Mouse (Mus musculus): Measurements from ENCODE around the gene Lrmda. TPM values are rescaled to one million over a fixed set of nuclear protein-coding genes. Genes with fewer than 3 reads are reported as not detected.

Lrmda gene
- polyA plus RNA-seq, 1 experiment from 2014 or later: not detected

GRCm38 (mm10) chr14:22020885-22021284, 1.4 kb downstream of the Lrmda start:
- Histone ChIP-seq H3K4me2 (ENCODE audit: low read length) (no peak overlapping the region), H3K36me3 (ENCODE audit: control insufficient read depth, insufficient read depth, low read length) (no peaks in the 10 kb centered on the region), H3K27me3 (ENCODE audit: control insufficient read depth, insufficient read depth, low read length) (no peaks in the 10 kb centered on the region; the same call in 1 of the 2 replicates), H3K4me3 (replicated peaks; ENCODE audit: low read depth, low read length) (no peak overlapping the region), H3K27ac (replicated peaks; ENCODE audit: low read depth, low read length) (no peak overlapping the region), H3K9ac (replicated peaks; ENCODE audit: low read length) (no peak overlapping the region), H3K9me3 (ENCODE audit: control insufficient read depth, low read length) (no peaks in the 10 kb centered on the region), H3K4me1 (ENCODE audit: control insufficient read depth, insufficient read depth, low read length) (peaks cover 7% of the 10 kb centered on the region)
- ATAC-seq (ENCODE audit: low FRiP score, low TSS enrichment) (no peak), DNase-seq (peak; percentile 76)
- WGBS: 24% methylated on average over 2 of the region's 2 CpGs

- H3K27me3 ChIP-seq (ENCODE audit: control insufficient read depth, insufficient read depth, low read length): no peaks in the 10 kb centered on the region; the same call in 1 of the 2 replicates
- H3K9ac ChIP-seq (replicated peaks; ENCODE audit: low read length): no peak overlapping the region
- no peak overlapping the region for H3K4me2 ChIP-seq (ENCODE audit: low read length)
- H3K9me3 ChIP-seq (ENCODE audit: control insufficient read depth, low read length): no peaks in the 10 kb centered on the region
- no peaks in the 10 kb centered on the region for H3K36me3 ChIP-seq (ENCODE audit: control insufficient read depth, insufficient read depth, low read length)
- no peak overlapping the region for H3K27ac ChIP-seq (replicated peaks; ENCODE audit: low read depth, low read length)
- no peak overlapping the region for H3K4me3 ChIP-seq (replicated peaks; ENCODE audit: low read depth, low read length)
- peaks cover 7% of the 10 kb centered on the region for H3K4me1 ChIP-seq (ENCODE audit: control insufficient read depth, insufficient read depth, low read length)
- ATAC-seq (ENCODE audit: low FRiP score, low TSS enrichment) (no peak), DNase-seq (no peak)
- 74% methylated on average over 4 of the region's 4 CpGs for WGBS
Measured at GRCm38 (mm10) chr14:22023533-22023932, 4.0 kb downstream of the Lrmda start.

GRCm38 (mm10) chr14:22035900-22036299, 16.4 kb downstream of the Lrmda start:
- H3K9ac ChIP-seq (replicated peaks; ENCODE audit: low read length): no peak overlapping the region
- DNase-seq: peak; percentile 61
- no peaks in the 10 kb centered on the region for H3K9me3 ChIP-seq (ENCODE audit: control insufficient read depth, low read length)
- peak; percentile 31; the same call in 1 of the 2 replicates for ATAC-seq (ENCODE audit: low FRiP score, low TSS enrichment)
- H3K4me3 ChIP-seq (replicated peaks; ENCODE audit: low read depth, low read length): no peak overlapping the region
- peaks cover 6% of the 10 kb centered on the region; the same call in 1 of the 2 replicates for H3K27me3 ChIP-seq (ENCODE audit: control insufficient read depth, insufficient read depth, low read length)
- H3K4me2 ChIP-seq (ENCODE audit: low read length): peak overlapping the region; percentile 38
- 8% methylated on average over 3 of the region's 3 CpGs for WGBS
- peaks cover 26% of the 10 kb centered on the region for H3K4me1 ChIP-seq (ENCODE audit: control insufficient read depth, insufficient read depth, low read length)
- no peaks in the 10 kb centered on the region for H3K36me3 ChIP-seq (ENCODE audit: control insufficient read depth, insufficient read depth, low read length)
- H3K27ac ChIP-seq (replicated peaks; ENCODE audit: low read depth, low read length): no peak overlapping the region

- Histone ChIP-seq H3K36me3 (ENCODE audit: control insufficient read depth, insufficient read depth, low read length) (no peaks in the 10 kb centered on the region), H3K27me3 (ENCODE audit: control insufficient read depth, insufficient read depth, low read length) (peaks cover 6% of the 10 kb centered on the region; the same call in 1 of the 2 replicates), H3K4me3 (replicated peaks; ENCODE audit: low read depth, low read length) (no peak overlapping the region), H3K4me1 (ENCODE audit: control insufficient read depth, insufficient read depth, low read length) (peaks cover 26% of the 10 kb centered on the region), H3K4me2 (ENCODE audit: low read length) (peak overlapping the region; percentile 38), H3K9ac (replicated peaks; ENCODE audit: low read length) (no peak overlapping the region), H3K9me3 (ENCODE audit: control insufficient read depth, low read length) (no peaks in the 10 kb centered on the region), H3K27ac (replicated peaks; ENCODE audit: low read depth, low read length) (no peak overlapping the region)
- WGBS: 14% methylated on average over 6 of the region's 6 CpGs
- DNase-seq: no peak
- ATAC-seq (ENCODE audit: low FRiP score, low TSS enrichment): no peak; the same call in 1 of the 2 replicates
Measured at GRCm38 (mm10) chr14:22036338-22036737, 16.8 kb downstream of the Lrmda start.

GRCm38 (mm10) chr14:22036802-22037497, 17.4 kb downstream of the Lrmda start:
- H3K9ac ChIP-seq (replicated peaks; ENCODE audit: low read length): no peak overlapping the region
- ATAC-seq (ENCODE audit: low FRiP score, low TSS enrichment): no peak; the same call in 1 of the 2 replicates
- peaks cover 26% of the 10 kb centered on the region for H3K4me1 ChIP-seq (ENCODE audit: control insufficient read depth, insufficient read depth, low read length)
- no peaks in the 10 kb centered on the region for H3K36me3 ChIP-seq (ENCODE audit: control insufficient read depth, insufficient read depth, low read length)
- peak; percentile 59 for DNase-seq
- H3K27ac ChIP-seq (replicated peaks; ENCODE audit: low read depth, low read length): no peak overlapping the region
- H3K9me3 ChIP-seq (ENCODE audit: control insufficient read depth, low read length): no peaks in the 10 kb centered on the region
- 11% methylated on average over 12 of the region's 12 CpGs for WGBS
- H3K4me2 ChIP-seq (ENCODE audit: low read length): peak overlapping the region; percentile 38
- H3K4me3 ChIP-seq (replicated peaks; ENCODE audit: low read depth, low read length): no peak overlapping the region
- peaks cover 6% of the 10 kb centered on the region; the same call in 1 of the 2 replicates for H3K27me3 ChIP-seq (ENCODE audit: control insufficient read depth, insufficient read depth, low read length)

GRCm38 (mm10) chr14:22037498-22038131, 18.1 kb downstream of the Lrmda start:
- no peak overlapping the region for H3K9ac ChIP-seq (replicated peaks; ENCODE audit: low read length)
- 29% methylated on average over 16 of the region's 16 CpGs for WGBS
- H3K36me3 ChIP-seq (ENCODE audit: control insufficient read depth, insufficient read depth, low read length): no peaks in the 10 kb centered on the region
- H3K4me2 ChIP-seq (ENCODE audit: low read length): peak overlapping the region; percentile 38
- no peak overlapping the region for H3K27ac ChIP-seq (replicated peaks; ENCODE audit: low read depth, low read length)
- H3K4me1 ChIP-seq (ENCODE audit: control insufficient read depth, insufficient read depth, low read length): peaks cover 26% of the 10 kb centered on the region
- ATAC-seq (ENCODE audit: low FRiP score, low TSS enrichment) (no peak), DNase-seq (peak; percentile 33)
- H3K27me3 ChIP-seq (ENCODE audit: control insufficient read depth, insufficient read depth, low read length): peaks cover 6% of the 10 kb centered on the region; the same call in 1 of the 2 replicates
- no peaks in the 10 kb centered on the region for H3K9me3 ChIP-seq (ENCODE audit: control insufficient read depth, low read length)
- no peak overlapping the region for H3K4me3 ChIP-seq (replicated peaks; ENCODE audit: low read depth, low read length)

GRCm38 (mm10) chr14:22042146-22042545, 22.6 kb downstream of the Lrmda start:
- no peaks in the 10 kb centered on the region for H3K9me3 ChIP-seq (ENCODE audit: control insufficient read depth, low read length)
- no peaks in the 10 kb centered on the region for H3K36me3 ChIP-seq (ENCODE audit: control insufficient read depth, insufficient read depth, low read length)
- no peak overlapping the region for H3K27ac ChIP-seq (replicated peaks; ENCODE audit: low read depth, low read length)
- no peak overlapping the region for H3K4me3 ChIP-seq (replicated peaks; ENCODE audit: low read depth, low read length)
- peaks cover 8% of the 10 kb centered on the region; the same call in 1 of the 2 replicates for H3K27me3 ChIP-seq (ENCODE audit: control insufficient read depth, insufficient read depth, low read length)
- DNase-seq (no peak), ATAC-seq (ENCODE audit: low FRiP score, low TSS enrichment) (no peak)
- H3K9ac ChIP-seq (replicated peaks; ENCODE audit: low read length): no peak overlapping the region
- peaks cover 12% of the 10 kb centered on the region; the same call in 1 of the 2 replicates for H3K4me1 ChIP-seq (ENCODE audit: control insufficient read depth, insufficient read depth, low read length)
- WGBS: 96% methylated on average over 6 of the region's 6 CpGs
- H3K4me2 ChIP-seq (ENCODE audit: low read length): no peak overlapping the region

GRCm38 (mm10) chr14:22043420-22043819, 23.9 kb downstream of the Lrmda start:
- H3K36me3 ChIP-seq (ENCODE audit: control insufficient read depth, insufficient read depth, low read length): no peaks in the 10 kb centered on the region
- H3K4me1 ChIP-seq (ENCODE audit: control insufficient read depth, insufficient read depth, low read length): no peaks in the 10 kb centered on the region
- ATAC-seq (ENCODE audit: low FRiP score, low TSS enrichment) (no peak), DNase-seq (no peak)
- no peak overlapping the region for H3K9ac ChIP-seq (replicated peaks; ENCODE audit: low read length)
- H3K4me3 ChIP-seq (replicated peaks; ENCODE audit: low read depth, low read length): no peak overlapping the region
- peaks cover 8% of the 10 kb centered on the region; the same call in 1 of the 2 replicates for H3K27me3 ChIP-seq (ENCODE audit: control insufficient read depth, insufficient read depth, low read length)
- H3K4me2 ChIP-seq (ENCODE audit: low read length): no peak overlapping the region
- no peak overlapping the region for H3K27ac ChIP-seq (replicated peaks; ENCODE audit: low read depth, low read length)
- H3K9me3 ChIP-seq (ENCODE audit: control insufficient read depth, low read length): no peaks in the 10 kb centered on the region
- WGBS: 77% methylated on average over 5 of the region's 5 CpGs

Measured in midbrain, embryonic 14.5 days (tissue).